Mouse (Mus musculus): ENCODE measurements around the gene Morn2.
A peak's percentile ranks its signal among the peaks of the same experiment; 100 is the strongest.
"Not testable (repeated sequence)": the region's sequence is repeated elsewhere in the genome, so short reads cannot be mapped to it uniquely, and the experiment has no call there.

Morn2 gene

GRCm38 (mm10) chr17:80290074-80290657 is at the start of gene Morn2, which contains the start of gene Dhx57:
Morn2 (plus strand) TSS chr17:80290203.
Dhx57 (minus strand) TSS chr17:80290476.
- DNase-seq (ENCODE audit: inconsistent age in 2 of 2, low spot score in 1 of 2): peak; percentile 98 to 99

GRCm38 (mm10) chr17:80241594-80241993 is 48.4 kb upstream of the Morn2 start:
- no peak for DNase-seq (ENCODE audit: inconsistent age in 2 of 2, low spot score in 1 of 2)

DNA sequence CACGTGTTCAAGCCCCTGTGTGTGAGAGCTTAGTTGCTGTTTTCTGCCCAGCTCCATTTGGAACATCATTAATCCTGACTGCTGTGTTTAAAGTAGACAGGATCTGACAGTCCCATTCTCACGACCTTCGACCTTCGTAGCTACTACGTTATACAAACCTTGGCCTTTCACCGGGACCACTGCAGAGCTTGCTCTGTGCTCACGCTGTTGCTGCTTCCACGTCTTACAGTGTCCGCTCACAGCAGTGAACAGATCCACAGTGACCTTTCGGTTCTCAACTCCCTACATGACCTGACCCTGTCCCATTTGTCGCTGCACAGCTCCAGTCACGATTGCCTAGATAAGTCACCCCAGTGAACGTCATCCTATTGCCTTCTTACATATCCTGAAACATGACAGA is 46.9 kb upstream of the Morn2 start:
- DNase-seq (ENCODE audit: inconsistent age in 2 of 2, low spot score in 1 of 2): peak in 1 of 2 experiments; percentile 47

- DNase-seq (ENCODE audit: inconsistent age in 2 of 2, low spot score in 1 of 2): peak; percentile 43 to 75
These were observed 37.1 kb upstream of the Morn2 start for GRCm38 (mm10) chr17:80252757-80253525.

GRCm38 (mm10) chr17:80254421-80254820 is 35.6 kb upstream of the Morn2 start:
- no peak for DNase-seq (ENCODE audit: inconsistent age in 2 of 2, low spot score in 1 of 2)

DNA sequence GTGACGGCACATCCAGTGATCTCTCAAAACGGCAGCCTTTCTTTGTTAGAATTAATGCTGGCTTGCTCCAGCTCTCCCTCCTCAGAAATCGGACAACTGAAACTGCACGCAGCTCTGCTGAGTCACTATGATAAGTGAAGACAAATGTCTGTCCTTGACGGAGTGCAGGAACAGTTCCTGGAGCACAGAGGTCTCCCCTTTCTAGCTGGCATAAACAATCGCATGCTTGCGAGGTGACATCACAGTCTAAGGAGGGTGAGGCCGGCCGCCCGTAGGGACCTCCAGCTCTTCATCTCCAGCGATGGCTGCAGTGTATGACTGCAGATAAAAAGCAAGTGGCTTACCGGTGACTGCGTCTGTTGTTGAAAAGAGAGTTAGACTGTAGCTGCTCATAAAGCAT is 34.8 kb upstream of the Morn2 start:
- peak; percentile 93 to 95 for DNase-seq (ENCODE audit: inconsistent age in 2 of 2, low spot score in 1 of 2)

DNA sequence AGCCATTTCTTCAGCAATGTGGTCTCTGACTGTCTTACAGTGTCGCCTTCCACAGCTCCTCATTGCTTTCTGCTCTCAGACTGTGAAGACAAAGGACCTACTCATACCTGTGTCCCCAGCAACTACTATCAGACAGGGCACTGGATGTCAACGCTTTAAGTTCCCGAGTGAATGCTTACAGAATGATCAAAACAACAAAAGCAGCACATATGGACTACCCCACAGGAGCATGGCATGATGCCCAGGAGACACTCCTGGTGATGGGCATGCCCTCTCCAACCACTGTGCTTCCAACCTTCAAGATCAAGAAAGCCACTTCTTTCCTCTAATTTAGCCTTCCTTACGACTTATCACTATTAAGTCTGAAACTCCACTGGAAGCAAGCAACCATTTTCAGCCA is 22.9 kb upstream of the Morn2 start:
- DNase-seq (ENCODE audit: inconsistent age in 2 of 2, low spot score in 1 of 2): no peak

GRCm38 (mm10) chr17:80268151-80268550 is 21.9 kb upstream of the Morn2 start:
- no peak for DNase-seq (ENCODE audit: inconsistent age in 2 of 2, low spot score in 1 of 2)

DNA sequence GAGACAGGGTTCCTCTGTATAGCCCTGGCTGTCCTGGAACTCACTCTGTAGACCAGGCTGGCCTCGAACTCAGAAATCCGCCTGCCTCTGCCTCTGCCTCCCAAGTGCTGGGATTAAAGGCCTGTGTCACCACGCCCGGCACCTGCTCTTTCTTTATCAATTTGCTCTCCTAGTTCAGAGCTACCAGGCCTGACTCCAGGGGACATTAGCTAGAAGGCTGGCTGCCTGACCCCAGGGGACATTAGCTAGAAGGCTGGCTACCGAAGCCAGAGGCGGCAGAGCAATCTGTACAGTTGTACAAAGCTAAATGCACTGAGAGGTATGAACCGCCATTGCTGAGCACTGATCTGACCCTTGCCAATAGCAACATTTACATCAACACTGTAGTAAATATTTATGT is 19.4 kb upstream of the Morn2 start:
- DNase-seq (ENCODE audit: inconsistent age in 2 of 2, low spot score in 1 of 2): not testable (repeated sequence)

- DNase-seq (ENCODE audit: inconsistent age in 2 of 2, low spot score in 1 of 2): no peak
These were observed 11.7 kb upstream of the Morn2 start for GRCm38 (mm10) chr17:80278255-80278654.

- DNase-seq (ENCODE audit: inconsistent age in 2 of 2, low spot score in 1 of 2): no peak
These were observed 10.5 kb upstream of the Morn2 start for GRCm38 (mm10) chr17:80279340-80280070.

- DNase-seq (ENCODE audit: inconsistent age in 2 of 2, low spot score in 1 of 2): no peak
These were observed 5.6 kb upstream of the Morn2 start for GRCm38 (mm10) chr17:80284446-80284845.

DNA sequence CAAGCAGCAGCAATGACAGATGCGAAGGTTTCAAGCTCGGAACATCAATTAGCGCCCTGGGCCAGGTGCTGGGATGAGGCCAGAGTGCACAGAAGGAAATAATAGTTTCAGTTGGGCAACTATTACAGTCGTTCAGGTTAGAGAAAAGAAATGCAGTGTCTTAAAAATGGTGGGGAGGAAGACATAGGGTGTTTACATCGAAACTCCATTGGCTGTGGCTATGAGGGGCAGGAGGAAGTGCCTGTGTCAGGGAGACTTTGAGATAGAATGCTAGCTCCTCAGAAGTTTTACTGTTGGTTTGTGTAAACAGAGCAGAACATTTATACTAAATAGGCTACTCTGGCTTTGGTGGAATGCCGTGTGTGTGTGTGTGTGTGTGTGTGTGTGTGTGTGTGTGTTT is 2.0 kb upstream of the Morn2 start:
- DNase-seq (ENCODE audit: inconsistent age in 2 of 2, low spot score in 1 of 2): no peak

- no peak for DNase-seq (ENCODE audit: inconsistent age in 2 of 2, low spot score in 1 of 2)
These were observed 526 bp upstream of the Morn2 start for GRCm38 (mm10) chr17:80289280-80290073.

GRCm38 (mm10) chr17:80291148-80291547 is 1.1 kb downstream of the Morn2 start:
- DNase-seq (ENCODE audit: inconsistent age in 2 of 2, low spot score in 1 of 2): peak; percentile 32 to 78

DNA sequence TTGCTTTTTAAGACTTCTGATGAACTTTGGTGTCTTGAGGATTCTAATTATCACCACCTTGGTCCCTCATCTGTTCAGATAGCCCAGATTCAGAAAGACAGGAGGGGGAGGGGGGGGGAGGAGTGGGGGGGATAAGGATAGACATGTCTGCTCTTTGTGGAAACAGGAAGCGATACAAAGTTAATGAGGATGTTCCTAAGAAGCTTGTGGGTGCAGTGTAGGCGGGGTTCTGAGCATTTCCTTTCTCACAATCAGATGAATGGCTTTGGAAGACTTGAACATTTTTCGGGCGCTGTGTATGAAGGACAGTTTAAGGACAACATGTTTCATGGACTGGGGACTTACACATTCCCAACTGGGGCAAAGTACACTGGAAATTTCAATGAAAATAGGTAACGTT is 5.3 kb downstream of the Morn2 start:
- DNase-seq (ENCODE audit: inconsistent age in 2 of 2, low spot score in 1 of 2): no peak

DNA sequence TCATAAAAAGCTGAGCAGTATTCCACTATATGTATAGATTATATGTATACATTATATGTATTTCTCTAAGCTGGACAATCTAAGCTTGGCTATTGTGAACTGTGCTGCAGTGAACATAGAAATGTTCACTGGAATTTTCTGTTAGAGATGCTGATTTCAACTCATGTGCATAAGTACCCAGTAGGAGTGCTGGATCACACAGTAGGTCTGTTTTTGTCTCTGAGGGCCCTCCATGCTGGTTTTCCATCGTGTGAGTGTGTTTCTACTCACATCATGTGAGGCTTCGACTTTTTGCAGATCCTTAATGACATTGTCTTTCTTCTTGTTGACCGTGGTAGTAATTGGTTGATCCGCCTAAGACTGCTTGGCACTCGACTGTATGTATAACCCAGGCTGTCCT is 8.8 kb downstream of the Morn2 start:
- no peak for DNase-seq (ENCODE audit: inconsistent age in 2 of 2, low spot score in 1 of 2)

DNA sequence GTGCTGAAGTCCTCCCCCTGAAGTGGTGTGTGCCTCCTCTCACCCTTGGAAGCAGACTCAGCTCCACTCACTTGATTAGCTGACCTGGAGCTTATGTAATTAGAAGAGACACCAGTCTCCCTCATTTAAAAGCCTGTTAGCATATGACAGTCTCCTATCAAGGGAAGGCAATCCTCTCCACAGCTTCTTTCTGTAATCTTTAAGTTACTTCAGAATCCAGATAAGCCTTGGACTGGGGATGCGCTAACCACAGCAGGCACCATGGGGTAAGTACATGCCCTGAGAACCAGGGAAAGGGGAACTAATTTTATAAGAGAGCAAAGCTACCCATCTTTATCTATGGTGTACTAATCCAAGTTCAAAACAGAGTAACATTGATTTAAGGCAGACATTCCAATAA is 17.2 kb downstream of the Morn2 start, which contains the start of gene Arhgef33:
Gene Arhgef33 (plus strand): TSS at position 157 of the 400 bp plus-strand sequence.
- no peak for DNase-seq (ENCODE audit: inconsistent age in 2 of 2, low spot score in 1 of 2)

DNA sequence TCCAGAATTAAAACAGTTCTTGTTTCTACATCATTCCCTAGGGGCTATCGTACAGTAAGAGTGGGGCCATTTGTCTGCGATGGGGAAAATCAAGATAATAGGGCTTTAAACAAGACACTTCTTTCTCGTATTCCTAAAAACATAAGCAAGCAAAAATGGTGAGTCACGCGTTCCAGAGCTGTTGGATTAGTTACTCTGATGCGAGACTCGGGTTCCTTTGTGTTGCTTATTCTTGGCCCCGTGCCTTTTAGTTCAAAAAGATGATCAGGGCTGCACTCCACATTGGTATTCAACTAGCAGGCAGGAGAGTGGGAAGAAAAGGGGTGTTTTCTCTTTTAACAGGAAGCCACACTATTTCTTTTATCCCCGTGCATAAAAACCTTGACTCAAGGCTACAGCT is 21.8 kb downstream of the Morn2 start:
- DNase-seq (ENCODE audit: inconsistent age in 2 of 2, low spot score in 1 of 2): peak in 1 of 2 experiments; percentile 59

DNA sequence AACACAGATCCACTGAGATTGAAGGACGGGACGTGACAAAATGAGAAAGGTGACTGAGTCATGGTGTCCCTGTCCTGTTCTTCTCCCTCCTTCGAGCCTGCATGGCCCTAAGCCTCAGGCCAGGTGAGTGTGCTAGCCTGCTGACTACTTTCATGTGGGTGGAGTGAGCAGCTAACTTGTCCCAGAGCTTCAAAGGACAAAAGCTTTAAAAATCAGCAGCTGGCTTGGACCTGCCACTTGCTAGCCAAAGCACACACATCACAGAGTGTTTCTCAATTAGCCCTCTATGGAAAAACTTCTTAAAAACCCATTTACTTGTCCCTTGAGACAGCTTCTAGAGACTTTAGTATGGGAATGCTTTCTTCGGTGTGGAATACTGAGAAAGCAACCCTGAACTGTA is 22.4 kb downstream of the Morn2 start:
- DNase-seq (ENCODE audit: inconsistent age in 2 of 2, low spot score in 1 of 2): peak in 1 of 2 experiments; percentile 42

GRCm38 (mm10) chr17:80322228-80322627 is 32.2 kb downstream of the Morn2 start:
- DNase-seq (ENCODE audit: inconsistent age in 2 of 2, low spot score in 1 of 2): peak in 1 of 2 experiments; percentile 74

Measured in adrenal gland, adult (tissue).